Mouse (Mus musculus): ENCODE results near the gene AI854703. TPM values are rescaled to one million over a fixed set of nuclear protein-coding genes. Genes with fewer than 3 reads are reported as not detected.
"Not testable (repeated sequence)": the region's sequence is repeated elsewhere in the genome, so short reads cannot be mapped to it uniquely, and the experiment has no call there.

AI854703 gene
- polyA plus RNA-seq, 1 experiment, result 0.15 TPM

DNA sequence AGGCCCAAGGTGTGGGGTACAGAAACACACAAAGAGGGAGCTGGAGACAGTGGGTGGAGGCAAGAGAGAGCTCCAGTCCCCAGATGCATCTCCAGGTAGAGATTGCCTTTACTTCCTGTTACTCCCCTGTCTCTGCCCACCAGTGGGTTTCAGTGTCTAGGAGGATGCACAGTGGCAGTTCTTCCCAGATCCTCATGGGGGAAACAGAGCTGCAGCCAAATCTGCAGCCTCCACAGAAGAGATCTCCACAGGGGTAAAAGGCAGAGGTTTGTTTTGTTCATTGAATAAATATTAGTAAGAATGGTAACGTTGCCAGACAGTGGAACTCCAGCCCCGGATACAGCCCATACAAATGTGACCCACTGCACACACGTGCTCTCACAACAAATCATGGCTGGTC is 15.9 kb upstream of the AI854703 start:
- Histone ChIP-seq H3K4me3 (ENCODE audit: insufficient read depth, low read length) (no peak overlapping the region), H3K4me1 (ENCODE audit: control insufficient read depth, insufficient read depth, low read length) (no peaks in the 10 kb centered on the region), H3K27ac (ENCODE audit: insufficient read depth, low read depth, low read length) (no peak overlapping the region)
- TF ChIP-seq CTCF (IDR thresholded peaks at IDR 0.05; ENCODE audit: low read depth, low read length) (no peak), POLR2A (IDR thresholded peaks at IDR 0.05; ENCODE audit: borderline replicate concordance, low read depth, low read length) (no peak)

DNA sequence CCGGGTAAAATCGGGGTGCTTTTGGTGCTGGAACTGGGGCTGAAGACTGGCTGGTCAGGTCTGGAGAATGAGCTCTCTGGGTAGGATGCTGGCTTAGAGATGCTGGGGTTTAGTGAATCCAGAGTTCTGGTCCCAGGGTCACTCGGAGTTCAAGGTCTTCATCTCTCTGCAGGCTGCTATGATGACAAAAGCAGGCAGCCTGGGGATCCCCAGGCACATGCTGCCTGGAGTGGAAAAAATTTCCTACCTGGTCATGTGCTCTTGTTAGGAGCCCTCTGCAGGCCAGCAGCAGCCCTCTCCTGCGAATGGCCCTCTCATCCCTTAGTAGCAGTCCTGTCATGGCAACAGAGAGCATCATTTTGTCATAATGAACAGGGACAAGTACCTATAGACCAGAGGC is 13.1 kb upstream of the AI854703 start:
- H3K4me3 ChIP-seq (ENCODE audit: insufficient read depth, low read length), result no peak overlapping the region
- TF ChIP-seq CTCF (IDR thresholded peaks at IDR 0.05; ENCODE audit: low read depth, low read length) (no peak), POLR2A (IDR thresholded peaks at IDR 0.05; ENCODE audit: borderline replicate concordance, low read depth, low read length) (no peak)
- H3K27ac ChIP-seq (ENCODE audit: insufficient read depth, low read depth, low read length), result no peak overlapping the region
- H3K4me1 ChIP-seq (ENCODE audit: control insufficient read depth, insufficient read depth, low read length), result no peaks in the 10 kb centered on the region

DNA sequence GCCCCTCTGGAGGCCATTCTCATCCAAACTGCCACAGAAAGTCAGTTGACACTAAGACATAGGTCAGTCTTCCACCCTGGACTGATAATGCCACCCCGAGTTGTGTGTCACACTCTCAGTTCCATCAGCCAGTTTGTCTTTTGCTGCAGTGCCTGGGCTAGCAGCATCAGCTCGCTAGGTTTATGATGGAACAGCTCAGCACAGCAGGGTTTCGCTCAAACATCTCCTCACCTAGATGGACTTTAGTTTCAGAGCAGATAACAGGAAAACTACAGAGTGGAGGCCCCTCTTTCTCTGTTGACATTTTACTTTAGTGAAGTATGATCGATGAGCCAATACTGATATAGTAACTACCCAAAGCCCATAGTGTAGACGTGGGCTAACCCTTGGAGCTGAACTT is 11.8 kb upstream of the AI854703 start:
- Histone ChIP-seq H3K27ac (ENCODE audit: insufficient read depth, low read depth, low read length) (no peak overlapping the region), H3K4me3 (ENCODE audit: insufficient read depth, low read length) (no peak overlapping the region), H3K4me1 (ENCODE audit: control insufficient read depth, insufficient read depth, low read length) (no peaks in the 10 kb centered on the region)
- TF ChIP-seq POLR2A (IDR thresholded peaks at IDR 0.05; ENCODE audit: borderline replicate concordance, low read depth, low read length) (no peak), CTCF (IDR thresholded peaks at IDR 0.05; ENCODE audit: low read depth, low read length) (no peak)

DNA sequence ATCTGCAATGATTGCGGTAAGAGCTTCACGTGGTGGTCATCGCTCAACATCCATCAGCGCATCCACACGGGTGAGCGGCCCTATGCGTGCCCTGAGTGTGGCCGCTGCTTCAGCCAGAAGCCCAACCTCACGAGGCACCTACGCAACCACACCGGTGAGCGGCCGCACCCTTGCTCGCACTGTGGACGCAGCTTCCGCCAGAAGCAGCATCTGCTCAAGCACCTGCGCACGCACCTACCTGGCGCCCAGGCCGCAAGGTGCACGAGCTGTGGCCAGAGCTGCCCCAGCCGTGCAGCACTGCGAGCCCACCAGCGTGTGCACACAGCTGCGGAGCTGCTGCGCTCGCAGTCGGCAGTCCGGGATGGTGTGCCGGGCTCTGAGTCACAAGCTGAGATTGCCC is 6.5 kb upstream of the AI854703 start:
- no peak overlapping the region for H3K4me3 ChIP-seq (ENCODE audit: insufficient read depth, low read length)
- no peak overlapping the region for H3K27ac ChIP-seq (ENCODE audit: insufficient read depth, low read depth, low read length)
- no peaks in the 10 kb centered on the region; the same call in 1 of the 2 replicates for H3K4me1 ChIP-seq (ENCODE audit: control insufficient read depth, insufficient read depth, low read length)
- TF ChIP-seq POLR2A (IDR thresholded peaks at IDR 0.05; ENCODE audit: borderline replicate concordance, low read depth, low read length), result no peak
- TF ChIP-seq CTCF (IDR thresholded peaks at IDR 0.05; ENCODE audit: low read depth, low read length), result no peak

DNA sequence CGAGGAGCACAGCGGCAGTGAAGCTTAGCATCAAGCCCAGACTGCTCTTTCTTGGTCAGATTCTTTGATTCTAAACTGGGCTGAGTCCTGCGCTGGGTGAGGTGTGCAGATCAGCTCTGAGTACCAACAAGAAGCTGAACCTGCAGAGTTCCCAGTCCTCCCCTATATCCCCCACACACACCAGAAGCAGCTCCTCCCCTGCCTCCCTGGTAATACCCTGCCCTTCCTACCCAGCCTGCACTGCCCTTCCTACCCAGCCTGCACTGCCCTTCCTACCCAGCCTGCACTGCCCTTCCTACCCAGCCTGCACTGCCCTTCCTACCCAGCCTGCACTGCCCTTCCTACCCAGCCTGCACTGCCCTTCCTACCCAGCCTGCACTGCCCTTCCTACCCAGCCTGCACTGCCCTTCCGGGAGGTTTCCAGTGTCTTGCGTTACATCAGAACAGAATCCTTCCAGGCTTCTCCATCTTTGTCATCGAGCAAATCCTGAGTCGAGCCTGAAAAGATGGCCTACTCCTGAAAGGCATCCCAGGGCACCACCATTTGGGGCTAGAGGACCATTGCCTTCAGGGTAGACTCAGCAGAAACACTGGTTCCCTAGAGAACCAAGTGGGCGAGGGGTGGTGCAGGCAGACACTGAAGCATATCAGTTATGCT is 4.2 kb upstream of the AI854703 start:
- not testable (repeated sequence) for H3K4me1 ChIP-seq (ENCODE audit: control insufficient read depth, insufficient read depth, low read length)
- peak overlapping the region; percentile 57 for H3K27ac ChIP-seq (ENCODE audit: insufficient read depth, low read depth, low read length)
- peak overlapping the region; percentile 75 for H3K4me3 ChIP-seq (ENCODE audit: insufficient read depth, low read length)

DNA sequence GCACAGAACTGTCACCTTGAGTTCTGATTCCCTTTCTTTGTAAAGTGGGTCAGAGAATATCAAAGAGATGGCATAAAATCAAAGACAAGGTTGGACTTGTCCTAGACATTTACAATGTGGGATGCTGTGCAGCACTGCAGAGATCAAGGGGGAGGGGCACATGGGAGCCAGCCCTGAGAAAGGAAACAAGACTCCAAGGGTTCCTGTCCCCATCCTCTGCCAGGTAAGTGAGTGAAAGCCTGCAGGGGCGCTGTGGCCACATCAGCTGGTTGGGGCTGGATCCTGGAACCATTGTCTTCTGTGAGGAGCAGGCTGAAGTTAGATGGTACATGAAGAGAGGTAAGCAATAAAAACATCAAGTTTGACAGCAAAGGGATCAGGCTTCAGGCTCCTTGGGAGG is 3.1 kb upstream of the AI854703 start:
- TF ChIP-seq CTCF (IDR thresholded peaks at IDR 0.05; ENCODE audit: low read depth, low read length) (no peak), POLR2A (IDR thresholded peaks at IDR 0.05; ENCODE audit: borderline replicate concordance, low read depth, low read length) (no peak)
- Histone ChIP-seq H3K27ac (ENCODE audit: insufficient read depth, low read depth, low read length) (no peak overlapping the region), H3K4me1 (ENCODE audit: control insufficient read depth, insufficient read depth, low read length) (peaks cover 3% of the 10 kb centered on the region), H3K4me3 (ENCODE audit: insufficient read depth, low read length) (peak overlapping the region; percentile 73; the same call in 1 of the 2 replicates)

DNA sequence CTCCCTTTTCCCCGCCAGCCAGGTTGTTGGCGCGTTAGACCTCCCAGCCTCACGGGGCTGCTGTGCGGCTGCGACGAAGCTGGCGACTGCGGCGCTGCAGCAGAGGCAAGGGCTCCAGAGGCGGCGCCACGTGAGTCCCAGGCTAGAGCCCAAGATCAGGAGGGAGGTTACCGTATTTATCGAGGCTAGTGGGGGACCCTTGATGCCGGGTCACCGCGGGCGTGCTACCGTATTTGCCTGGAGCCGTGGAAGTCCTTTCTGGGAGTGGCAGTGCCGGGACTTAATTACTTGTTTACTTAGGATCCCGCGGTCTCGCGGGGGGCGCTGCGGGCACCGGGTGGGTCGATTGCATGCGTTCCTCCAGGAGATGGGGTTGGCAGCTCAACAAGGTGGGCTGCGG is 420 bp downstream of the AI854703 start:
- TF ChIP-seq POLR2A (IDR thresholded peaks at IDR 0.05; ENCODE audit: borderline replicate concordance, low read depth, low read length) (no peak), CTCF (IDR thresholded peaks at IDR 0.05; ENCODE audit: low read depth, low read length) (no peak)
- Histone ChIP-seq H3K4me3 (ENCODE audit: insufficient read depth, low read length) (peak overlapping the region; percentile 58), H3K4me1 (ENCODE audit: control insufficient read depth, insufficient read depth, low read length) (peaks cover 5% of the 10 kb centered on the region), H3K27ac (ENCODE audit: insufficient read depth, low read depth, low read length) (no peak overlapping the region)

DNA sequence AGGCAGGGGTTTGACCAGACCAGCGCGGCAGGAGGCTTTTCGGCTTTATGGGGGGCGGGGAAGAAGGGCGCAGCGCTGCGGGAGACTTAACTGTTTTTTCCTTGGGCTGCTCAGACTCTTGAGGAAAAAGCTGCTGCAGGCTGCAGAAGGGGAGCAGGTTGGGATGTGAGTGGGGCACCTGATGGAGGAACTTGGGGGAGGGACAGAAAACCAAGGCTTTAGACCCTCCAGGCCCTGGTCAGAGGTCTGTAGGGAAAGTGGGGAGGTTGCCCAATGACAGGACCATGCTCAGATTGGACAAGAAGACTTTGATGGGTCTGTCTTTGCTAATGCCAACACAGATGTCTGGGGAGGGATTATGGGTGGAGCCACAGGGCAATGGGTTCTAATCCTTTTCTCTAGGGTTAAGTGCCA is 954 bp downstream of the AI854703 start:
- peaks cover 5% of the 10 kb centered on the region for H3K4me1 ChIP-seq (ENCODE audit: control insufficient read depth, insufficient read depth, low read length)
- H3K27ac ChIP-seq (ENCODE audit: insufficient read depth, low read depth, low read length), result no peak overlapping the region
- TF ChIP-seq POLR2A (IDR thresholded peaks at IDR 0.05; ENCODE audit: borderline replicate concordance, low read depth, low read length), result no peak
- no peak for TF ChIP-seq CTCF (IDR thresholded peaks at IDR 0.05; ENCODE audit: low read depth, low read length)
- peak overlapping the region; percentile 58 for H3K4me3 ChIP-seq (ENCODE audit: insufficient read depth, low read length)

DNA sequence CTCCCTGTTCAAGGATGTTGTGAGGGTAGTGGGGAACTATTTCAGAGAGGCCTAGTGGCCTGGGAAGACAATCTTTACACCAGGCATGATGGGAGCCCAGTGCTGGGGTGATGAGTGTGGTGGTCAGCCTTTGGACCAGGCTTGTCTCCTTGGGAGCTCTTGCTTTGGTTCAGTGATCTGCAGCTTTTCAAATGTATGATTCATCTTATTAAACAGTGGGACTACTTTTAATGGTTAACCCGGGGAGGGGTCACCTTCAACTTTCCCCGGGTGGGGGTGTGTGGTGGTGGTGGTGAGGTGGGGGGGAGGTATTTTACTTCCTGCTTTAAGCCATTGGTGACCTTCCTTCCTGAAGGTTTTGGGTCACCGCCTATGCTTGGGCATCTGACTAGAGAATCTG is 1.8 kb downstream of the AI854703 start:
- Histone ChIP-seq H3K4me1 (ENCODE audit: control insufficient read depth, insufficient read depth, low read length) (peaks cover 5% of the 10 kb centered on the region), H3K27ac (ENCODE audit: insufficient read depth, low read depth, low read length) (no peak overlapping the region), H3K4me3 (ENCODE audit: insufficient read depth, low read length) (peak overlapping the region; percentile 52; the same call in 1 of the 2 replicates)
- no peak for TF ChIP-seq POLR2A (IDR thresholded peaks at IDR 0.05; ENCODE audit: borderline replicate concordance, low read depth, low read length)
- no peak for TF ChIP-seq CTCF (IDR thresholded peaks at IDR 0.05; ENCODE audit: low read depth, low read length)

DNA sequence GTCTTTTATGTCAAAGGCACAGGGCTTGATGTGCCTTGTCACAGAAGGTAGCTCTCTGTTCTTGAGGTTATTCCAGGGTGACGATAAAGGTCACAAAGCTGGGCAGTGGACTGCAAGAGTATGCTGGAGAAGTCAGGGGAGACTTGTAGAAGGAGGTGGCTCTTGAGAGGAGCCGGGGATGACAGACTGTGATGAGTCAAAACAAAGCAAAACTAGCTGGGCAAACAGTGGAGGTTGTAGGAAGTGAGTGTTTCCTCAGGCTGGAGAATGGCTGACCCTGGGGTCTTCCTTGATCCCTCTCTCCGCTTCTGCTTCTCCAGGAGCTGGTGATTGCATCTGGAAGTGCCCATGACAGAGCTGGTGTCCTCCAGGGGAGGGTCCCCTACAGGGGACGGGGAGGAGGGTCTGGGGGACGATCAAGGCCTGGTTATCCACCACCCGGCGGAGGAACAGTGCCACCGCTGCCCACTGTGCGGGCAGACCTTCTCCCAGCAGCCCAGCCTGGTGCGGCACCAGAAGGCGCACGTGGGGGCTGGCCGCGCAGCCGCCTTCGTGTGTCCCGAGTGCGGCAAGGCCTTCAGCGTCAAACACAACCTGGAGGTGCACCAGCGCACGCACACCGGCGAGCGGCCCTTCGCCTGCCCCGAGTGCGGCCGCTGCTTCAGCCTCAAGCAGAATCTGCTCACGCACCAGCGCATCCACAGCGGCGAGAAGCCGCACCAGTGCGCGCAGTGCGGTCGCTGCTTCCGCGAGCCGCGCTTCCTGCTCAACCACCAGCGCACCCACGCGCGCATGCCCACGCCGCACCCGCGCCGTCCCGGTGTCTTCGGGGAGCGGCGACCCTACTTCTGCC is 2.5 kb downstream of the AI854703 start:
- Histone ChIP-seq H3K4me1 (ENCODE audit: control insufficient read depth, insufficient read depth, low read length) (peaks cover 5% of the 10 kb centered on the region; the same call in 1 of the 2 replicates), H3K27ac (ENCODE audit: insufficient read depth, low read depth, low read length) (no peak overlapping the region), H3K4me3 (ENCODE audit: insufficient read depth, low read length) (peak overlapping the region; percentile 52)
- TF ChIP-seq POLR2A (IDR thresholded peaks at IDR 0.05; ENCODE audit: borderline replicate concordance, low read depth, low read length) (no peak), CTCF (IDR thresholded peaks at IDR 0.05; ENCODE audit: low read depth, low read length) (no peak)

Measured in bone marrow macrophage, adult 2 months (primary cell).